Mouse (Mus musculus): ENCODE data around the gene Slc9a3r1. TPM values are rescaled to one million over a fixed set of nuclear protein-coding genes. Genes with fewer than 3 reads are reported as not detected.

Gene Slc9a3r1
- polyA plus RNA-seq, 1 experiment from 2014 or later: 46.6 TPM

DNA sequence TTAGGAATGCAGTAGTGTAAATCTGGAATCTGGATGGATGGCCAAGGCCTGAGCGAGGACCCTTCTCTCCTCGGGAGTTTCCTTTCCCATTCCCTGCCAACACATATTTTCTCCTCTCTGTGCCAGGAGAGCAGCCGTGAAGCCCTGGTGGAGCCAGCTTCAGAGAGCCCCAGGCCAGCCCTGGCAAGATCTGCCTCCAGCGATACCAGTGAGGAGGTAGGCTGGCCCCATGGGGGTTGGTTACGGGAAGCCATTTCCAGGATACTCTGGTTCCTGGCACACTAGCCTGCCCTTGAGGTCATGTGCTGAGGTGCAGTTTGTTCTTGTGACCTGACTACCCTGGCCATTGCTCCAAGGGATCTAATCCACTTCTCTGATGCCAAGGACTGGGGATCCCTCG is 16.7 kb downstream of the Slc9a3r1 start:
- Histone ChIP-seq H3K27ac (replicated peaks; ENCODE audit: low read depth, low read length) (no peak overlapping the region), H3K4me2 (ENCODE audit: low read length) (no peak overlapping the region), H3K27me3 (ENCODE audit: control insufficient read depth, insufficient read depth, low read length) (no peaks in the 10 kb centered on the region), H3K9me3 (ENCODE audit: control insufficient read depth, low read length) (no peaks in the 10 kb centered on the region), H3K4me3 (replicated peaks; ENCODE audit: low read depth, low read length) (no peak overlapping the region), H3K36me3 (ENCODE audit: control insufficient read depth, insufficient read depth, low read length) (no peaks in the 10 kb centered on the region), H3K4me1 (ENCODE audit: control insufficient read depth, insufficient read depth, low read length) (peaks cover 16% of the 10 kb centered on the region; the same call in 1 of the 2 replicates), H3K9ac (replicated peaks; ENCODE audit: low read length) (no peak overlapping the region)
- DNase-seq: no peak
- no peak for ATAC-seq (ENCODE audit: low FRiP score, low TSS enrichment)
- WGBS: 84% methylated on average over 6 of the region's 6 CpGs

DNA sequence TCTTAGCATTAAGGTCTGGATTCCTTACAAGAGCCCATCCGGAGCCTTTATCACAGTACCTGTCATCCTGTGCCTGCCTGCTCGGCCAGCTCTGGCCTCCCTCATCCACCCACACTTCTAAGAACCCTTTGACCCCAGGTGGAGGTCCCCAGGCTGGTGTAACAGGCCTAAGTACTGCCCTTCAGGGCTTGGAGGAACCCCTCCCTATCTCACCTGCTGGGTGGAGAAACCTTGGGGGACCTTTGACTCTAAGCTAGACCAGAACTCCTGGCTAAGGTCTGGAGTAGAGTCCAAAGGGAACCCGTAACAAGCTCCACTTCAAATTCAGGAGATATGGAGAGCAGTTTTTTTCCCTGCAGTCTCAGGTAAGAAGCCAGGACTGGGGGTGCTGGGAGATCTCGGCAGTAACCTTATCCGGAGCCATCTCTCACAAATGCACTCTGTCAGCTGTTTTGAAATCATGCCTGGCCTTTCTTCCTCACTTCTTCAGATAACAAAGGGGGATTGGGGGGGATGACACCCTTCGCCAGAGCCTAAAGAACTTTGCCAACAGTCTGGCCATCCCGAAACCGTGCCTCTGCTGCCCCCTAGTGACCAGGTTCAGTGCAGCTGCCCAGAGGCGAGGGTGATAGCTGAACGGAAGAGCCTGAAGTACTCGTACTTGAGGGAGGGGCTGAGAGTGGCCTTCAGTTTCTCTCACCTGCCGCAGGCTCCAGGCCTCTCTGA is 18.9 kb downstream of the Slc9a3r1 start:
- H3K9ac ChIP-seq (replicated peaks; ENCODE audit: low read length): no peak overlapping the region
- H3K4me3 ChIP-seq (replicated peaks; ENCODE audit: low read depth, low read length): no peak overlapping the region
- 18% methylated on average over 12 of the region's 12 CpGs for WGBS
- no peak overlapping the region for H3K4me2 ChIP-seq (ENCODE audit: low read length)
- no peaks in the 10 kb centered on the region for H3K36me3 ChIP-seq (ENCODE audit: control insufficient read depth, insufficient read depth, low read length)
- H3K4me1 ChIP-seq (ENCODE audit: control insufficient read depth, insufficient read depth, low read length): peaks cover 18% of the 10 kb centered on the region; the same call in 1 of the 2 replicates
- ATAC-seq (ENCODE audit: low FRiP score, low TSS enrichment): no peak
- no peak overlapping the region for H3K27ac ChIP-seq (replicated peaks; ENCODE audit: low read depth, low read length)
- H3K9me3 ChIP-seq (ENCODE audit: control insufficient read depth, low read length): no peaks in the 10 kb centered on the region
- no peaks in the 10 kb centered on the region for H3K27me3 ChIP-seq (ENCODE audit: control insufficient read depth, insufficient read depth, low read length)
- peak; percentile 87 for DNase-seq

DNA sequence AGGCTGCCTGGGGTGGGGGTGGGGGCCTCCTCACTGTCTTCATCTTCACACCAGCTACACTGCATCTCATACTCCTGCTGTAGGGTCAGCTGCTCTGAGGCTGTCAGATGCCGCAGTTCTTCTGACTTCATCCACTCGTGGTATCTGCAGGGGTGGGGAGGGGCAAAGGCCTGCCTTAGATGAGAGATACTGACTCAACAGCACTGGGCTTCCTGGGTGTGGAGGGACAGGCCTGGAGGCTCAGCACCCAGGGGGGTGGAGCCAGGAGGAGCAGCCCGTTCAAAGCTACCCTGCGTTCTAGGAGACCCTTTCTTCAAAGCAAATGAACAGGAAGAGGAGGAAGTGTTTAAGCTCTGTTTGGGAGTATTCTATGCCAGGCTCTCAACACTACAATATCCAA is 21.8 kb downstream of the Slc9a3r1 start:
- Histone ChIP-seq H3K27ac (replicated peaks; ENCODE audit: low read depth, low read length) (no peak overlapping the region), H3K4me3 (replicated peaks; ENCODE audit: low read depth, low read length) (no peak overlapping the region), H3K27me3 (ENCODE audit: control insufficient read depth, insufficient read depth, low read length) (no peaks in the 10 kb centered on the region), H3K4me2 (ENCODE audit: low read length) (no peak overlapping the region), H3K9ac (replicated peaks; ENCODE audit: low read length) (no peak overlapping the region), H3K9me3 (ENCODE audit: control insufficient read depth, low read length) (no peaks in the 10 kb centered on the region), H3K4me1 (ENCODE audit: control insufficient read depth, insufficient read depth, low read length) (peaks cover 16% of the 10 kb centered on the region), H3K36me3 (ENCODE audit: control insufficient read depth, insufficient read depth, low read length) (no peaks in the 10 kb centered on the region)
- ATAC-seq (ENCODE audit: low FRiP score, low TSS enrichment): no peak
- no peak for DNase-seq
- WGBS: 54% methylated on average over 4 of the region's 4 CpGs

DNA sequence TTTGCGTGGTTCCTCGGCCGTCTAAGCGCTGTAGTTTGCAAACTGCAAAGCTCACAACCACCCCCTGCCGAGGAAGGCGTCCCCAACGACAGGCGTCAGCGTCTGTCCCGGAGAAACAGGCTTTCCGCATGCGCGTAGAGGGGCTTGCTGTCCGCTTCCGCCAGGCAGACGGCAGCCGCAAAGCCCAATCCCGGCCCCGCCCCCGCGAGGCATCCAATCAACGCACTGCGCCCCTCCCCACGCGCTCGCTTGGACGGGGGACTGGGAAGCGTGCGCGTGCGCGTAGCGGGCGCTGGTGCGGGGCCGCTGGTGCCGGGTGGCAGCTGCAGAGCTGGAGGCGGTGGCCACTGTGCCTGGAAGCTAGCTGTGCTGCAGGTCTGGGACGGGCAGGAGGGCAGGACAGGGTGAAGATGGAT is 24.1 kb downstream of the Slc9a3r1 start, which contains the start of gene Tmem104:
Gene Tmem104, plus strand, starts transcription at position 264 of the 416 bp plus-strand sequence.
- under 1% methylated on average over 39 of the region's 39 CpGs for WGBS
- H3K4me2 ChIP-seq (ENCODE audit: low read length): peak within 1 kb of the TSS; percentile 68
- no peaks in the 10 kb centered on the region for H3K9me3 ChIP-seq (ENCODE audit: control insufficient read depth, low read length)
- DNase-seq (peak; percentile 100), ATAC-seq (ENCODE audit: low FRiP score, low TSS enrichment) (peak; percentile 95)
- H3K4me1 ChIP-seq (ENCODE audit: control insufficient read depth, insufficient read depth, low read length): peaks cover 16% of the 10 kb centered on the region
- peak within 1 kb of the TSS; percentile 54 for H3K4me3 ChIP-seq (replicated peaks; ENCODE audit: low read depth, low read length)
- peak within 1 kb of the TSS; percentile 73 for H3K9ac ChIP-seq (replicated peaks; ENCODE audit: low read length)
- peaks cover 5% of the 10 kb centered on the region; the same call in 1 of the 2 replicates for H3K36me3 ChIP-seq (ENCODE audit: control insufficient read depth, insufficient read depth, low read length)
- H3K27ac ChIP-seq (replicated peaks; ENCODE audit: low read depth, low read length): peak within 1 kb of the TSS; percentile 70
- H3K27me3 ChIP-seq (ENCODE audit: control insufficient read depth, insufficient read depth, low read length): no peaks in the 10 kb centered on the region

DNA sequence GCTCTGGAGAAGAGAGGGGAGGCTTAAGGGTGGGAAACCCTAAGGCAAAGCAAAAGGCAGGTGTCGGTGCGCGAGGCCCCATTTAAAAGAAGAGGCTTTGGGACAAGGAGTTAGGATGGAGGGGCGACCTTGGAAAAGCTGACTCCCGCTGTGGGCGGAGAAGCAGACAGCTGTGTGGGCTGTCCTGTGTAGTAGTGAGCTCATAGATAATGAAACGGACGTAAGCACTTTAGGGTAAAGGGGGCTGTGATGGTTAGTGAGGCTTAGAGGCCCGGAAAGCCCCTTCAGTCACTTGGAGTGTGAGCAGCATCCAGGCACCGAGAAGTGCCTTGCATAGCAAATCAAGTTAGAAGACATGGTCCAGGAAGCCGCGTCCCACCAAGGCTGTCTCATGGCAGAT is 24.6 kb downstream of the Slc9a3r1 start, which contains the start of gene Nat9:
Gene Nat9, minus strand, starts transcription at position 167 of the 400 bp plus-strand sequence.
- no peak for ATAC-seq (ENCODE audit: low FRiP score, low TSS enrichment)
- Histone ChIP-seq H3K4me1 (ENCODE audit: control insufficient read depth, insufficient read depth, low read length) (peaks cover 16% of the 10 kb centered on the region), H3K36me3 (ENCODE audit: control insufficient read depth, insufficient read depth, low read length) (peaks cover 5% of the 10 kb centered on the region; the same call in 1 of the 2 replicates), H3K27ac (replicated peaks; ENCODE audit: low read depth, low read length) (peak within 1 kb of the TSS; percentile 70), H3K9me3 (ENCODE audit: control insufficient read depth, low read length) (no peaks in the 10 kb centered on the region), H3K27me3 (ENCODE audit: control insufficient read depth, insufficient read depth, low read length) (no peaks in the 10 kb centered on the region), H3K9ac (replicated peaks; ENCODE audit: low read length) (peak within 1 kb of the TSS; percentile 73), H3K4me2 (ENCODE audit: low read length) (peak within 1 kb of the TSS; percentile 68), H3K4me3 (replicated peaks; ENCODE audit: low read depth, low read length) (peak within 1 kb of the TSS; percentile 54)
- 10% methylated on average over 12 of the region's 12 CpGs for WGBS
- DNase-seq: no peak

DNA sequence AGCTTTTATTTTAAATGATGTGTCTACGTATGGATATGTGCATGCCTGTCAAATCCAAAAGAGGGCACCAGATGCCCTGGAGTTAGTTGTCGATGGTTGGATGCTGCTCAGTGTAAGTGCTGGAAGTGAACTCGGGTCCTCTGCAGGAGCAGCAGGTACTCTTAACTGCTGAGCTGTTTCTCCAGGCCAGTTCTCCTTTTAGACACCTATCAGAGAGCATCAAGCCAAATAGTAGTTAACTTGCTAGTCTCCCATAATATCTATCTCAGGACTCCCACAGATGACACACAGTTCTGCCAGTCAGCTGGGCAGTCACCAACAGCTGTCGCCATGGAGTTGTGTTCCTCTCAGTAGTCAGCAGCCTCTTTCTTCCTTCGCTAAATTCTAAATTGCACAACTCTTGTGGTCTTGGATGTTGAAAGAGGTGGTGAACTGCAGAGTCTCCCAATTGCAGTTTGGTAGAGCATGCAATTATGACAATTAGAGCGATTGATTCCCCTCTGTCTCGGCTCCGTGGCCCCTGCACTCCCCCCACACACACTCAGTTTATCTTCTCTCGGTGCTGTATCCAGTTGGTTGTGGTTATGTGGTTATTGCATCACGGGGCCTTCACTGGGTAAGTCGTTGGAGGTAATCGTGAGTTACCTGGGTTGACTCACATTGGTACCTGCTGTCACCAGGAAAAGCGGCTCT is 25.5 kb downstream of the Slc9a3r1 start:
- H3K9ac ChIP-seq (replicated peaks; ENCODE audit: low read length): no peak overlapping the region
- H3K9me3 ChIP-seq (ENCODE audit: control insufficient read depth, low read length): no peaks in the 10 kb centered on the region
- H3K27me3 ChIP-seq (ENCODE audit: control insufficient read depth, insufficient read depth, low read length): no peaks in the 10 kb centered on the region
- 88% methylated on average over 13 of the region's 13 CpGs for WGBS
- H3K4me2 ChIP-seq (ENCODE audit: low read length): 0 out of 2 replicates have a peak overlapping the region, but pooled peaks have one; percentile 68
- peaks cover 5% of the 10 kb centered on the region; the same call in 1 of the 2 replicates for H3K36me3 ChIP-seq (ENCODE audit: control insufficient read depth, insufficient read depth, low read length)
- H3K27ac ChIP-seq (replicated peaks; ENCODE audit: low read depth, low read length): no peak overlapping the region
- H3K4me3 ChIP-seq (replicated peaks; ENCODE audit: low read depth, low read length): no peak overlapping the region
- peaks cover 16% of the 10 kb centered on the region for H3K4me1 ChIP-seq (ENCODE audit: control insufficient read depth, insufficient read depth, low read length)
- ATAC-seq (ENCODE audit: low FRiP score, low TSS enrichment) (no peak), DNase-seq (no peak)

DNA sequence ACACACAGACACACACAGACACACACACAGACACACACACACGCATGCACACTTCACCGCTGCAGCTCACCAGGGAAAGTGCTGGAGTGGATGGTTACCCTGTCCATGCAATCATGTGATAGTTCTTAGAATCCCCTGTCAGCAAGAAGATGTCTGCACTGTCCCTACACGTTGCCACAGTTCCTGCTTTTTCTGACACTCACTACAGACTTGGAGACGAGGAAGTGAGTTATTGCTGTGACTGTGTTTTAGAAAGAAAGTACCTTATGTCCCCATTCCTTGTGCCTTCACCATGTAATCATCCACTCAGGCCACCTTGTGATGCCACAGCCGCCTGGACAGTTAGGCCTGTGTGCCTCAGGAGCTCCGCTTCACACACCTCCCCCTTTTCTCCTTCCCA is 26.2 kb downstream of the Slc9a3r1 start:
- H3K4me2 ChIP-seq (ENCODE audit: low read length): no peak overlapping the region
- H3K27me3 ChIP-seq (ENCODE audit: control insufficient read depth, insufficient read depth, low read length): no peaks in the 10 kb centered on the region
- ATAC-seq (ENCODE audit: low FRiP score, low TSS enrichment) (no peak), DNase-seq (no peak)
- H3K4me3 ChIP-seq (replicated peaks; ENCODE audit: low read depth, low read length): no peak overlapping the region
- peaks cover 16% of the 10 kb centered on the region for H3K4me1 ChIP-seq (ENCODE audit: control insufficient read depth, insufficient read depth, low read length)
- 93% methylated on average over 6 of the region's 6 CpGs for WGBS
- no peaks in the 10 kb centered on the region for H3K9me3 ChIP-seq (ENCODE audit: control insufficient read depth, low read length)
- no peak overlapping the region for H3K27ac ChIP-seq (replicated peaks; ENCODE audit: low read depth, low read length)
- no peak overlapping the region for H3K9ac ChIP-seq (replicated peaks; ENCODE audit: low read length)
- peaks cover 5% of the 10 kb centered on the region; the same call in 1 of the 2 replicates for H3K36me3 ChIP-seq (ENCODE audit: control insufficient read depth, insufficient read depth, low read length)

DNA sequence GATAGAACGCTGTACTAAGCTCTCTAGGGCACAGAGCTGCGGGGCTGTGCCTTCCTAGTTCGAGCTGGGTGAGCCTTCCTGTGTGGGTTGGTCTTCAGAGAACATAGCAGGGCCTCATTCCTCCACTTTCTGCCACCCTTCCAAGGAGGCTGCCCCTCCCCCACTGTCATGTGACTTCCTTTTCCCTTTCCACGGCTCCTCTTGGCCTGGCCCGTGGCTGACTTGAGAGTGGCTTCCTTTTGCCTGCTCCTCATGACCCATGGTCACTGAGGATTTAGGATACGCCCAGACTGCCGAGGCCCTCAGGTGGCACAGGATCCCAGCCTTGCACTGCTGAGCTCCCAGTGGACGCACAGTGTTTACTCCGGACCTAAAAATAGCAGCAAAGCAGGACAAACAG is 29.0 kb downstream of the Slc9a3r1 start:
- Histone ChIP-seq H3K4me2 (ENCODE audit: low read length) (no peak overlapping the region), H3K4me3 (replicated peaks; ENCODE audit: low read depth, low read length) (no peak overlapping the region), H3K27ac (replicated peaks; ENCODE audit: low read depth, low read length) (no peak overlapping the region), H3K9me3 (ENCODE audit: control insufficient read depth, low read length) (no peaks in the 10 kb centered on the region), H3K27me3 (ENCODE audit: control insufficient read depth, insufficient read depth, low read length) (no peaks in the 10 kb centered on the region), H3K4me1 (ENCODE audit: control insufficient read depth, insufficient read depth, low read length) (peaks cover 6% of the 10 kb centered on the region), H3K9ac (replicated peaks; ENCODE audit: low read length) (no peak overlapping the region), H3K36me3 (ENCODE audit: control insufficient read depth, insufficient read depth, low read length) (peaks cover 5% of the 10 kb centered on the region; the same call in 1 of the 2 replicates)
- DNase-seq: no peak
- whole genome bisulfite sequencing: 80% methylated on average over 9 of the region's 9 CpGs
- no peak for ATAC-seq (ENCODE audit: low FRiP score, low TSS enrichment)

Measured in midbrain, embryonic 14.5 days (tissue).